Mouse (Mus musculus) testis, postnatal 10 days (tissue): Measurements from ENCODE around the gene Irak2.

Experiments used
- DNase-seq: peaks from one replicate; pipeline ENCODE4 v3.0.0; 2021; ENCODE audit warnings: low spot score

The Irak2 gene

GRCm38 (mm10) chr6:113638302-113639040 is at the start of gene Irak2:
Gene Irak2 (plus strand): TSS chr6:113638467.
- DNase-seq: peak; percentile 97

GRCm38 (mm10) chr6:113592637-113593036 is 45.6 kb upstream of the Irak2 start:
- DNase-seq: no peak

- DNase-seq: no peak
Observed at GRCm38 (mm10) chr6:113597945-113598344, 40.3 kb upstream of the Irak2 start.

DNA sequence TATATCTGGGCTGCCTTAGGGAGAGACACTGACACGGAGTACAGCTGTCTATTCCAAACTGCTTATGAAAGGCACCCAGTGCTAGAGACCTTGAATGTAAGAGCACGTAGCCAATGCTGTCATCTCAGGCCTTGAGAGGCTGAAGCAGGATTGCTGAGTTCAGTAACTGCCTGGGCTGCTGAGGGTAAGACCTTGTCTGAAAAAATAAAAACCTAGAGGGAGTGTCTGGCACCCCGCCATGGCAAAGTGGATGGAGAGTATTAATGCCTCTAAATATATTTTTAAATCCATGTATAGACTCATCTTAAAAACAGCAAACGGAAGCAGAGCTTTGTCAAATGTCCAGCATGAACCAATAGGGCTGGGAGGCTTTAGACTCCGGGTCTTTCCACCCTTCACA is 38.4 kb upstream of the Irak2 start:
- peak; percentile 82 for DNase-seq

DNA sequence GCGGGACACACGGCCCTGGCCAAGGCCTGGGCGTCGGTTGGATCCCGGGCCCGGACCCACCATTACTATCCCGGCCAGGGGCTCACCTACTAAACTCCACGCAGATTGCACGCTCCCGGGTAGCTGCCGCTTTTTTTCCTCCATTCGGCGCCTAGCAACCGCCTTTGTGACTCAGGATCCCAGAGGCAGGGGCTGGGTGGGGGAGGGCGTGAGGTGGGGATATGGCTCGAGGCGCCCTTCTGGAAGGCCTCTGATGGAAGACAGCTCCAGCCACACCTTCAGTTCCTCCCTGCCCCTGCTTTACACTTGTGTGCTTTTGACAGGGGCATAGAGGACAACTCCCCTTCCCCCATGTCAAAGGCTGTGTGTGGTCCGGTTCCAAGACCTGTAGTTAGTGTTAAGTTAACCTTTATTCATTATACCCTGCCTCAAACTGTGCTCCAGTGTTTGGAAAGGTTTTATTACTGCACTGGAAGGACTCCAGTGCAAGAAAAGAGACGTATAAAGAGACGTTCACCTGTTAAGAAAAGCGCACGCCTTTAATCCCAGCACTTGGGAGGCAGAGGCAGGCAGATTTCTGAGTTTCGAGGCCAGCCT is 37.6 kb upstream of the Irak2 start, which contains the start of gene Fancd2os:
Gene Fancd2os, minus strand, starts transcription at position 173 of the 597 bp plus-strand sequence.
- DNase-seq: peak; percentile 44

DNA sequence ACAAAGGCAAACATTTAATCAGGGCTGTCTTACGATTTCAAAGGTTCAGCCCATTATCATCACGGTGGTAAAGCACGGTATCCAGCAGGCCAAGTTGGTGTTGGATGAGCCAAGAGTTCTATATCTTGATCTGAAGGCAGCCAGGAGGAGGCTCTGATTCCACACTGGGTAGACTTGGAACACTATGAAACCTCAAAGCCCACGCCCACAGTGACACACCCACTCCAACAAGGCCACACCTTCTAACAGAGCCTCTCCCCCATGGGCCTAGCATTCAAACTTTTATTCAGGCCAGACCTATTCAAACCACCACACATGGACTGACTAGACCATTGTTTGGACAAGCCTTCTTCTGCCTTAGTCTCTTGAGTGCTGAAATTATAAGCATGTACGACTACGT is 35.4 kb upstream of the Irak2 start:
- DNase-seq: no peak

DNA sequence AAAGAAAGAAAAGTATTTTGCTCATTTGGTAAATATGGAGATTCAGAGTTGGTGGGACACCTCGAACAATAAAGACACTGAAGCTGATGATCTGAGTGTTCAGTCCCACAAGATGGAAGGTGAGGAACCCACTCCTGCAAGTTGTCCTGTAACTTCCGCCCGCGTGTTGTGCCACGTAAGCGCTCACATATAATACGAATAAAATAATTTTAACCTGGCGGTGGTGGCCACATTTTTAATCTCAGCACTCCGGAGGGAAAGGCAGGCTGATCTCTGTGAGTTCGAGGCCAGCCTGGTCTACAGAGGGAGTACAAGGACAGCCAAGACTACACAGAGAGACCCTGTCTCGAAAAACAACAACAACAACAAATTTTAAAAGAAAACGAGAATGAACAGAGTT is 34.3 kb upstream of the Irak2 start:
- no peak for DNase-seq

GRCm38 (mm10) chr6:113604432-113605223 is 33.6 kb upstream of the Irak2 start, which contains the start of gene Brk1:
Gene Brk1 (plus strand): TSS chr6:113604772.
- peak; percentile 93 for DNase-seq

DNA sequence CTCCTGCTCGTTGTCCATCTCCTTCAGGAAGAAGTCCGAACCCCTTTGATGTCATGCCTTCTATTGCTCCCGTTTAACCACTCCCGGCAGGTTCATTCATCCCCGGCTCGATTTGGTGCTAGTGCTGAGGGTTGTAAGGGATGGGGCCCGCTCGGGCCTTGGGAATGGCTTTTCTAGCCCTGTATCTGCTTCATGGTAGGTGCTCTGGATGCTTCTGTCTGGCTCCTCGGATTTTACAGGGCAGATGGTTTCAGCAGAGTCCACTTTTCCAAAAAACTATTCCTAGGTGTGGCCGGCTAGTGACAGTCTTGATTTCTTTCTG is 33.1 kb upstream of the Irak2 start:
- no peak for DNase-seq

DNA sequence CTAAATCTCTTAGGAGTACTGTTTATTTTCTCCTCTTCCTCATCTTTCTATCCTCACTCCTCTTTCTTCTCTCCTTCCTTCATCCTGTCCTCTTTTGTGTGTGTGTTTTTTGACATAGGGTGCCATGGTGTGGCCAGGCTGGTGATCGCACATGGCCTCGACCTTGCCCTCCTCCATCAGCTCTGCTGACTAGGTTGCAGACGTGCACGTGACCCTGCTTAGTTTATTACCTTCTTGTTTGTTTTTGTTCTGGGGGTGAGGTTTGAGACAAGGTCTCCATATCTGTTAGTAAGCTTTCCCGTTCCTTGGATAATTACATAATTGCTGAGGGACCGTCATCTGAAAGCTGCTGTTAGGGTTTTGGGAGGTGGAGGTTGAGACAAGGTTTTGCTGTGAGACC is 29.4 kb upstream of the Irak2 start:
- no peak for DNase-seq

GRCm38 (mm10) chr6:113609293-113609692 is 29.0 kb upstream of the Irak2 start:
- DNase-seq: no peak

- DNase-seq: peak; percentile 68
Observed at GRCm38 (mm10) chr6:113612258-113612969, 25.9 kb upstream of the Irak2 start.

- DNase-seq: no peak
Observed at GRCm38 (mm10) chr6:113614152-113614551, 24.1 kb upstream of the Irak2 start.

GRCm38 (mm10) chr6:113614997-113615396 is 23.3 kb upstream of the Irak2 start:
- no peak for DNase-seq

DNA sequence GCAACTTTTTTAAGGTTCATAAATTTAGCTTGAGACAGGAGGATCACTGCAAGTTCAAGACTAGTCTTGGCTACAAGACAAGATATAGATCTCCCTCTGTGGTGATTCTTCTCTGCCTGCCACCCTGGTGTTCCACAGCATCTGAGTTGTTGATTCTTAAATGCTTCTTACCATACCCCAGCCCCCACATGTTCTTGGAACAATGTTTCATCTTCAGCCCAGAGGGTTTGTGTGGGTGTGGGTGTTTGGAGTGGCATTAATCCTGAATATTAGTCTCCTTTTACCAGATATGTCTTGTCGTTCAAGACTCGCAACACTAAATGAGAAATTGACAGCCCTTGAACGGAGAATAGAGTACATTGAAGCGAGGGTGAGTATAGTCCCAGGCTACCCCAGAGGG is 22.8 kb upstream of the Irak2 start:
- no peak for DNase-seq

DNA sequence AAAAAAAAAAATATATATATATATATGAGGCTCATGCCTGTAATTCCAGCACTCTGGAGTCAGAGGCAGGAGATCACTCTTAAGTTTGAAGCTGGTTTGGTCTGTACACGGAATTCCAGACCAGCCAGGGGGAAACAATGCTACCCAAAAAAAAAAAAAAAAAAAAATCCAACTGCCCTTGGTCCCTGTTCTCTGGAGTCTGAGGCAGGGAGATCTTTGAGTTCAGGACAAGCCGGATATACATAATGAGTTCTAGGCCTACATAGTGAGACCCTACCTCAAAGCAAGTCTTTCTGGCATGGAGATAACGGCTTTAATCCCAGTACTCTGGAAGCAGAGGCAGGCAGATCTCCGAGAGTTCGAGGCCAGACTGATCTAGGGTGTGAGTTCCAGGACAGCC is 14.9 kb upstream of the Irak2 start:
- no peak for DNase-seq

DNA sequence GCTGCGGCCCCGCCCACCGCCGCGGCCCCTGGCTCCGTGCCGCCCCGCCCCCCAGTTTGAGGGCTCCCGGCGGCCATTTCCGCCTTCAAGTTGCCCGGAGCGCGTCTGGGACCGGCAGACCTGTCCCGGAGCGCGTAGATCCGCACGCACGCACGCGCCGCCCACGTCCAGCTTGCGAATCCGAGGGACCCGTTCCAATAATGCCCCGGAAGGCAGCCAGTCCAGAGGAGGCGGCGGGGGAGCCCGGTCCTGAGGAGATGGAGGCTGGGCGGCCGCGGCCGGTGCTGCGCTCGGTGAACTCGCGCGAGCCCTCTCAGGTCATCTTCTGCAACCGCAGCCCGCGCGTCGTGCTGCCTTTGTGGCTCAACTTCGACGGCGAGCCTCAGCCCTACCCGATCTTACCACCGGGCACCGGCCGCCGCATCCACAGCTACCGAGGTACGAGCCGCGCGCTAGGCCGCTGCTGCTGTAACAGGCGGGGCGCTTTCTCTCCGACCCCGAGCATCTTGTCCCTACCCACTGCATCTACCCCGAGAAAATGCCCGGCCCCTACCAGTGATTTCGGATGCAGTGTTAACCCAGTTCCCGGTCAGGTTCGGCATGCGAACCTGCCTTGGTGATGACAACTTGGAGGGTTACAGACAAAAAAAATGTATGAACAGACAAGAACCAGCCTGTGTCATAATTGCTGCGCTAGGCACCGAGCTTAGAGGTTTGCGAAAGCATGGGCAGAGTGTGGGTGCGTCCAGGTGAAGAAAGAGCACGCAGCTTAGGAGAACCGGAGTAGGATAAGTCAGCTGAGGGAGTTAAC is 14.1 kb upstream of the Irak2 start, which contains the start of gene Vhl:
Gene Vhl, plus strand, starts transcription at position 19 of the 811 bp plus-strand sequence.
- DNase-seq: peak; percentile 93

DNA sequence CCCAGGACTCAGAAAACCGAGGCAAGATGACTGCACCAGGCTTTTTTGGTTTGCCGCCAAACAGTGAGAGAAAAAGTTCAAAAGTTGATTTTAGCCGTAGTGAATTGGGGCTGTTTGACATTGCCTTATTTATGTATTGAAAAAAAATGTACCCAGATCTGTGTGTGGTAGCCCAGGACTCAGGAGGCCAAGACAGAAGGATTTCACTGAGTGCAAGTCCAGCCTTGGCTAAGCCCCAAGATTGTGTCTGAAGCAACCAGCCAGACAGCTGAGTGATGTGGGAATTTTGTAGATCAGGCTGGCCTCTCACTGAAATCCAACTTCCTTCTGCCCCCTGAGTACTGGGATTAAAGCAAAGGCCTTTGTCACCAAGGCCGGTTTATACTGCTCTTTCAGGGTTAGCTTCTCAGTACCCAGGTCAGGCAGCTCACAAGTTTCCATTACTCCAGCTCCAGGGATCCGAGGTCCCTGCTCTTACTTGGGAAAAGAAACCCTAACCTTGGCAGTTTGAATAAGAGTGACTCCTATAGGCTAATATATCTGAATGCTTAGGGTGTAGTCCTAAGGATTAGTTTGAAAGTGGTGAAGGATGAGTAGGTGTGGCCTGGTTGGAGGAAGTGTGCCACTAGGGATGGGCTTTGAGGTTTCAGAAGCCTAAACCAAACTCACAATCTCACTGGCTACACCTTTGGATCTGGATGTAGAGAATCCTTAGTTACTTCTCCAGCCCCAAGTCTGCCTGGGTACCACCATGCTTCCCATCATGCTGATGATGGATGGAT is 13.1 kb upstream of the Irak2 start:
- DNase-seq: no peak

- no peak for DNase-seq
Observed at GRCm38 (mm10) chr6:113630322-113630721, 7.9 kb upstream of the Irak2 start.

GRCm38 (mm10) chr6:113632863-113633262 is 5.4 kb upstream of the Irak2 start:
- DNase-seq: no peak

- DNase-seq: no peak
Observed at GRCm38 (mm10) chr6:113639201-113639600, 934 bp downstream of the Irak2 start.
